Mouse (Mus musculus): ENCODE data around the gene Mad1l1. TPM values are rescaled to one million over a fixed set of nuclear protein-coding genes. Genes with fewer than 3 reads are reported as not detected.
A peak's percentile ranks its signal among the peaks of the same experiment; 100 is the strongest.

Mad1l1 gene
- polyA plus RNA-seq, 1 experiment from 2014 or later: 46.4 TPM

- H3K4me2 ChIP-seq: no peak overlapping the region
- H3K9ac ChIP-seq: no peak overlapping the region
- no peaks in the 10 kb centered on the region for H3K27me3 ChIP-seq
- H3K4me1 ChIP-seq: peaks cover 3% of the 10 kb centered on the region; the same call in 1 of the 2 replicates
- no peak for ATAC-seq (ENCODE audit: low FRiP score)
- WGBS: 93% methylated on average over 4 of the region's 4 CpGs
- H3K27ac ChIP-seq: no peak overlapping the region
- no peaks in the 10 kb centered on the region for H3K9me3 ChIP-seq
- no peak overlapping the region for H3K4me3 ChIP-seq (replicated peaks)
- H3K36me3 ChIP-seq (replicated peaks): no peaks in the 10 kb centered on the region
Observed at GRCm38 (mm10) chr5:140159007-140159406, 162.3 kb downstream of the Mad1l1 start.

GRCm38 (mm10) chr5:140157886-140158627, 163.3 kb downstream of the Mad1l1 start:
- no peak for ATAC-seq (ENCODE audit: low FRiP score)
- Histone ChIP-seq H3K27ac (no peak overlapping the region), H3K4me2 (no peak overlapping the region), H3K4me1 (peaks cover 3% of the 10 kb centered on the region; the same call in 1 of the 2 replicates), H3K9me3 (no peaks in the 10 kb centered on the region), H3K9ac (no peak overlapping the region), H3K27me3 (no peaks in the 10 kb centered on the region), H3K4me3 (replicated peaks) (no peak overlapping the region), H3K36me3 (replicated peaks) (no peaks in the 10 kb centered on the region)
- WGBS: 88% methylated on average over 1 of the region's 1 CpGs

- H3K4me2 ChIP-seq: no peak overlapping the region
- peaks cover 16% of the 10 kb centered on the region for H3K4me1 ChIP-seq
- ATAC-seq (ENCODE audit: low FRiP score): no peak
- 48% methylated on average over 3 of the region's 3 CpGs for WGBS
- H3K9me3 ChIP-seq: no peaks in the 10 kb centered on the region
- H3K27me3 ChIP-seq: no peaks in the 10 kb centered on the region
- no peaks in the 10 kb centered on the region for H3K36me3 ChIP-seq (replicated peaks)
- no peak overlapping the region for H3K9ac ChIP-seq
- no peak overlapping the region for H3K4me3 ChIP-seq (replicated peaks)
- H3K27ac ChIP-seq: 0 out of 2 replicates have a peak overlapping the region, but pooled peaks have one; percentile 25
Observed at GRCm38 (mm10) chr5:140154166-140154565, 167.2 kb downstream of the Mad1l1 start.

- no peak overlapping the region for H3K4me2 ChIP-seq
- no peaks in the 10 kb centered on the region for H3K36me3 ChIP-seq (replicated peaks)
- H3K9ac ChIP-seq: no peak overlapping the region
- 26% methylated on average over 2 of the region's 2 CpGs for WGBS
- H3K4me1 ChIP-seq: peaks cover 16% of the 10 kb centered on the region
- H3K27me3 ChIP-seq: no peaks in the 10 kb centered on the region
- no peak overlapping the region for H3K4me3 ChIP-seq (replicated peaks)
- peak overlapping the region; percentile 50; the same call in 1 of the 2 replicates for H3K27ac ChIP-seq
- H3K9me3 ChIP-seq: no peaks in the 10 kb centered on the region
- ATAC-seq (ENCODE audit: low FRiP score): no peak
Observed at GRCm38 (mm10) chr5:140151871-140152270, 169.5 kb downstream of the Mad1l1 start.

- Histone ChIP-seq H3K4me2 (no peak overlapping the region), H3K4me1 (peaks cover 16% of the 10 kb centered on the region), H3K36me3 (replicated peaks) (no peaks in the 10 kb centered on the region), H3K27ac (peak overlapping the region; percentile 50; the same call in 1 of the 2 replicates), H3K9ac (no peak overlapping the region), H3K9me3 (no peaks in the 10 kb centered on the region), H3K4me3 (replicated peaks) (no peak overlapping the region), H3K27me3 (no peaks in the 10 kb centered on the region)
- no peak for ATAC-seq (ENCODE audit: low FRiP score)
- WGBS: 69% methylated on average over 2 of the region's 2 CpGs
Observed at GRCm38 (mm10) chr5:140151180-140151579, 170.2 kb downstream of the Mad1l1 start.

- no peak for ATAC-seq (ENCODE audit: low FRiP score)
- H3K9me3 ChIP-seq: no peaks in the 10 kb centered on the region
- no peak overlapping the region for H3K4me2 ChIP-seq
- H3K9ac ChIP-seq: no peak overlapping the region
- no peak overlapping the region for H3K27ac ChIP-seq
- H3K4me3 ChIP-seq (replicated peaks): no peak overlapping the region
- no peaks in the 10 kb centered on the region for H3K27me3 ChIP-seq
- no peaks in the 10 kb centered on the region for H3K36me3 ChIP-seq (replicated peaks)
- WGBS: 98% methylated on average over 2 of the region's 2 CpGs
- peaks cover 16% of the 10 kb centered on the region for H3K4me1 ChIP-seq
Observed at GRCm38 (mm10) chr5:140150694-140151093, 170.7 kb downstream of the Mad1l1 start.

GRCm38 (mm10) chr5:140150136-140150535, 171.2 kb downstream of the Mad1l1 start:
- H3K9ac ChIP-seq: no peak overlapping the region
- H3K4me2 ChIP-seq: no peak overlapping the region
- no peak for ATAC-seq (ENCODE audit: low FRiP score)
- WGBS: 95% methylated on average over 5 of the region's 5 CpGs
- H3K4me3 ChIP-seq (replicated peaks): no peak overlapping the region
- no peaks in the 10 kb centered on the region for H3K36me3 ChIP-seq (replicated peaks)
- peaks cover 16% of the 10 kb centered on the region for H3K4me1 ChIP-seq
- H3K9me3 ChIP-seq: no peaks in the 10 kb centered on the region
- H3K27ac ChIP-seq: no peak overlapping the region
- no peaks in the 10 kb centered on the region for H3K27me3 ChIP-seq

GRCm38 (mm10) chr5:140149298-140149697, 172.1 kb downstream of the Mad1l1 start:
- H3K27me3 ChIP-seq: no peaks in the 10 kb centered on the region
- no peak overlapping the region for H3K4me2 ChIP-seq
- no peak for ATAC-seq (ENCODE audit: low FRiP score)
- 79% methylated on average over 4 of the region's 4 CpGs for WGBS
- no peak overlapping the region for H3K4me3 ChIP-seq (replicated peaks)
- no peak overlapping the region for H3K9ac ChIP-seq
- H3K9me3 ChIP-seq: no peaks in the 10 kb centered on the region
- no peak overlapping the region for H3K27ac ChIP-seq
- peaks cover 16% of the 10 kb centered on the region for H3K4me1 ChIP-seq
- no peaks in the 10 kb centered on the region for H3K36me3 ChIP-seq (replicated peaks)

- WGBS: 95% methylated on average over 2 of the region's 2 CpGs
- no peak for ATAC-seq (ENCODE audit: low FRiP score)
Observed at GRCm38 (mm10) chr5:140143541-140143940, 177.8 kb downstream of the Mad1l1 start.

GRCm38 (mm10) chr5:140141336-140141735, 180.0 kb downstream of the Mad1l1 start:
- no peak overlapping the region for H3K27ac ChIP-seq
- no peak for ATAC-seq (ENCODE audit: low FRiP score)
- 92% methylated on average over 4 of the region's 4 CpGs for WGBS

More at GRCm38 (mm10) chr5:140143541-140143940, 177.8 kb downstream of the Mad1l1 start:
- no peaks in the 10 kb centered on the region for H3K4me1 ChIP-seq
- H3K27ac ChIP-seq: no peak overlapping the region
- H3K4me3 ChIP-seq (replicated peaks): no peak overlapping the region
- H3K9ac ChIP-seq: no peak overlapping the region
- H3K9me3 ChIP-seq: no peaks in the 10 kb centered on the region
- H3K36me3 ChIP-seq (replicated peaks): no peaks in the 10 kb centered on the region
- H3K27me3 ChIP-seq: no peaks in the 10 kb centered on the region
- no peak overlapping the region for H3K4me2 ChIP-seq

GRCm38 (mm10) chr5:140140214-140140613, 181.1 kb downstream of the Mad1l1 start:
- no peak overlapping the region for H3K4me2 ChIP-seq
- peak; percentile 58; the same call in 1 of the 2 replicates for ATAC-seq (ENCODE audit: low FRiP score)
- H3K9me3 ChIP-seq: no peaks in the 10 kb centered on the region
- no peak overlapping the region for H3K4me3 ChIP-seq (replicated peaks)
- H3K4me1 ChIP-seq: no peaks in the 10 kb centered on the region
- H3K9ac ChIP-seq: no peak overlapping the region
- no peaks in the 10 kb centered on the region for H3K27me3 ChIP-seq
- H3K36me3 ChIP-seq (replicated peaks): 0 out of 2 replicates have a peak, but pooled peaks cover 3% of the 10 kb centered on the region
- no peak overlapping the region for H3K27ac ChIP-seq

More at GRCm38 (mm10) chr5:140141336-140141735, 180.0 kb downstream of the Mad1l1 start:
- Histone ChIP-seq H3K4me2 (no peak overlapping the region), H3K9ac (no peak overlapping the region), H3K27me3 (no peaks in the 10 kb centered on the region), H3K4me3 (replicated peaks) (no peak overlapping the region), H3K36me3 (replicated peaks) (no peaks in the 10 kb centered on the region), H3K9me3 (no peaks in the 10 kb centered on the region), H3K4me1 (no peaks in the 10 kb centered on the region)

GRCm38 (mm10) chr5:140135734-140136625, 185.4 kb downstream of the Mad1l1 start:
- H3K9ac ChIP-seq: no peak overlapping the region
- H3K4me2 ChIP-seq: no peak overlapping the region
- ATAC-seq (ENCODE audit: low FRiP score): no peak
- WGBS: 90% methylated on average over 8 of the region's 8 CpGs
- 0 out of 2 replicates have a peak, but pooled peaks cover 10% of the 10 kb centered on the region for H3K27me3 ChIP-seq
- H3K4me3 ChIP-seq (replicated peaks): no peak overlapping the region
- no peaks in the 10 kb centered on the region for H3K4me1 ChIP-seq
- H3K9me3 ChIP-seq: no peaks in the 10 kb centered on the region
- no peak overlapping the region for H3K27ac ChIP-seq
- H3K36me3 ChIP-seq (replicated peaks): peaks cover 4% of the 10 kb centered on the region; the same call in 1 of the 2 replicates

Data from forebrain, embryonic 12.5 days (tissue).